Mouse (Mus musculus) bone marrow macrophage, adult 2 months (primary cell): Measurements from ENCODE around the gene Limk1.

Experiments
- CTCF ChIP-seq: IDR thresholded peaks from 2 replicates; pipeline ENCODE4 v1.5.1; 2012; ENCODE audit warnings: low read depth, mild to moderate bottlenecking, low read length, moderate library complexity
- POLR2A ChIP-seq: IDR thresholded peaks from 2 replicates; pipeline ENCODE4 v1.6.1; 2012; ENCODE audit warnings: mild to moderate bottlenecking, low read depth, low read length, borderline replicate concordance

DNA sequence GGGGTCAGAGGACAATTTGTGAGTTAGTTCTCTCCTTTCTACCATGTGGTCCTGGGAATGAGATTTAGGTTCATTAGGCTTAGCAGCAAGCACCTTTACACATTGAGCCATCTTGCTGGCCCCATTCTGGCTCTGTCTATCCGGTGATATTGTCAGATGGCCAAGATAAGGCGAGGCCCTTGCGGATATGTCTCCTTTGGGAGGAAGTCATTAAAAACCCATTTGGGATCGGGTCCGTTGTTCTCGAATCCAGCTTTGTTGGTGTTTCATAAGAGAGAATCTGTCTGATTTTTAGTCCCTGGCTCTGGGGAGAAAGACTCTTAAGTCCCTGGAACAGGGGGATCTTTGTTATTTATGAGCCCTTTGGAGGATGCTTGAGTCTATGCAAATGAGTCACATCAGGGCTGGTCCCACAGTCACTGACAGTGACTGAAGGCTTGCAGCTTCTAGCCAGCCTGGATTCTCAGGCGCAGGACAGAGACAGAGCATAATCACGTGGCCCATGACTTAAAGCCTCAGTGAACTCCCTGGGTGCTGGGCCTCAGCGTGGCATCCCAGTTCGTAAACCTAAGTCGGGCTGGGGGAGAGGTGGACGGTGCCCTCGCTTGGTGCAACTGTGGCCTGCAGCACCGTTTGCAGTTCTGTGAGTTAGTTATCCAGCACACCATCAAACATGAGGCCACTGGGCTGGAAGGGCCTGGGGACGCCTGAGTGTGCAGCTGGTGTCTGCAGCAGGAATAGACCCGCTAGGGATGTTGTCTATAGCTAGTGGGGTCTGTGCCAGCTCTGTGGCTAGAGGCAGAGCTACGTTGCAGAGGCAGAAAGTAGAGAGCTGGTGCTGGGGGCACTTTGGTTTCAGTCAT is 16.8 kb downstream of the Limk1 start:
- TF ChIP-seq POLR2A = no peak
- no peak for TF ChIP-seq CTCF
